Mouse (Mus musculus) thymus, adult 2 months (tissue): ENCODE data around the gene D17Wsu92e.

ENCODE experiments used
- CTCF ChIP-seq: fragments of 200-500 bp; IDR thresholded peaks from 2 replicates; pipeline ENCODE4 v1.5.1; 2012; ENCODE audit warnings: mild to moderate bottlenecking, control low read depth, low read length, moderate library complexity, borderline replicate concordance; ENCODE audit not compliant: control insufficient read depth, poor library complexity, insufficient read depth; ENCODE audit errors: extremely low read depth
- POLR2A ChIP-seq: fragments of 200-500 bp; IDR thresholded peaks from 2 replicates; pipeline ENCODE4 v1.6.1; 2012; ENCODE audit warnings: mild to moderate bottlenecking, low read length, control low read depth, moderate library complexity; ENCODE audit not compliant: control insufficient read depth, poor library complexity, insufficient read depth; ENCODE audit errors: extremely low read depth

GRCm38 (mm10) chr17:27778671-27779355 lies 41.6 kb downstream of the D17Wsu92e start:
- TF ChIP-seq POLR2A (no peak), CTCF (no peak)
